Mouse (Mus musculus) ES-E14 (cell line): ENCODE measurements around the gene Ccdc8. TPM values are rescaled to one million over a fixed set of nuclear protein-coding genes. Genes with fewer than 3 reads are reported as not detected.

ENCODE experiments used
- DNase-seq: peaks from one replicate; pipeline ENCODE4 v3.0.0-alpha.2; 2013; ENCODE audit warnings: low read depth, low spot score
- H3K27ac ChIP-seq: 2 replicates; pipeline ENCODE4 v1.5.1; 2012; ENCODE audit warnings: low read depth, mild to moderate bottlenecking, low read length, moderate library complexity, mixed read lengths; ENCODE audit not compliant: poor library complexity, insufficient read depth, severe bottlenecking
- H3K36me3 ChIP-seq: 2 replicates; pipeline ENCODE4 v1.6.1; 2012; ENCODE audit warnings: mild to moderate bottlenecking, low read length, moderate library complexity, mixed read lengths; ENCODE audit not compliant: control insufficient read depth, poor library complexity, insufficient read depth, severe bottlenecking
- H3K4me1 ChIP-seq, 2 experiments: fragments of 150-350 bp in 1 of 2; sonication (generic) in 1 of 2; 2 replicates each; pipeline ENCODE4 v1.6.1; 2012; ENCODE audit warnings: low read length in 2 of 2, mild to moderate bottlenecking in 1 of 2, mixed read lengths in 1 of 2; ENCODE audit not compliant: control insufficient read depth in 2 of 2, insufficient read depth in 2 of 2, poor library complexity in 1 of 2
- H3K4me3 ChIP-seq, 2 experiments: fragments of 150-350 bp in 1 of 2; sonication (generic) in 1 of 2; 2 replicates each; pipeline ENCODE4 v1.5.1; 2012; ENCODE audit warnings: low read length in 2 of 2, low read depth in 1 of 2, mild to moderate bottlenecking in 1 of 2, mixed read lengths in 1 of 2; ENCODE audit not compliant: insufficient read depth in 1 of 2, poor library complexity in 1 of 2, severe bottlenecking in 1 of 2
- H3K9ac ChIP-seq: 2 replicates; pipeline ENCODE4 v1.6.1; 2012; ENCODE audit warnings: low read depth, mild to moderate bottlenecking, low read length, mixed read lengths; ENCODE audit not compliant: poor library complexity, insufficient read depth, severe bottlenecking
- H3K9me3 ChIP-seq: fragments of 150-350 bp; sonication (generic); 2 replicates; pipeline ENCODE4 v1.6.1; 2012; ENCODE audit warnings: low read depth, mild to moderate bottlenecking, low read length; ENCODE audit not compliant: control insufficient read depth, insufficient read depth
- CHD2 ChIP-seq: IDR thresholded peaks from 2 replicates; pipeline ENCODE4 v1.6.1; 2014; ENCODE audit warnings: mild to moderate bottlenecking, low read depth, low read length, inconsistent platforms
- HCFC1 ChIP-seq: IDR thresholded peaks from 2 replicates; pipeline ENCODE4 v1.6.1; 2012; ENCODE audit warnings: low read length, inconsistent platforms, borderline replicate concordance; ENCODE audit not compliant: insufficient read depth
- MAFK ChIP-seq: IDR thresholded peaks from 2 replicates; pipeline ENCODE4 v1.6.1; 2014; ENCODE audit warnings: mild to moderate bottlenecking, low read depth, low read length, inconsistent platforms; ENCODE audit not compliant: insufficient read depth
- ZC3H11A ChIP-seq: IDR thresholded peaks from 2 replicates; pipeline ENCODE4 v1.6.1; 2012; ENCODE audit warnings: low read depth, mild to moderate bottlenecking, inconsistent platforms, low read length, borderline replicate concordance
- ZNF384 ChIP-seq: IDR thresholded peaks from 2 replicates; pipeline ENCODE4 v1.6.1; 2012; ENCODE audit warnings: low read depth, low read length, inconsistent platforms
- in situ Hi-C, 2 experiments: fragments of 600-800 bp; cut with MboI; formaldehyde crosslinking; loops; one replicate each; pipeline ENCODE4 v1.15.1; 2025; ENCODE audit warnings: low sequenced_read_pairs in 2 of 2, inconsistent platforms in 1 of 2; ENCODE audit not compliant: unreplicated experiment in 2 of 2
- total RNA-seq: library from RNA; depleted of rRNA; stranded (reverse); fragments of 300-350 nt; gene quantifications from 2 replicates; pipeline ENCODE4 v1.2.3, GENCODE M21; 2012

Gene Ccdc8
- total RNA-seq, 1 experiment = 4.1 TPM

GRCm38 (mm10) chr7:16978593-16978992 is 13.9 kb upstream of the Ccdc8 start:
- no peaks in the 10 kb centered on the region for H3K9me3 ChIP-seq
- no peak overlapping the region for H3K4me3 ChIP-seq
- H3K9ac ChIP-seq = no peak overlapping the region
- no peak for DNase-seq
- in situ Hi-C loops = no loop called here
- H3K36me3 ChIP-seq = no peaks in the 10 kb centered on the region
- peaks cover 2 to 12% of the 10 kb centered on the region in 2 experiments; a peak in 2 of 4 replicates for H3K4me1 ChIP-seq
- TF ChIP-seq ZC3H11A = no peak
- no peak overlapping the region for H3K27ac ChIP-seq

GRCm38 (mm10) chr7:16980348-16980747 is 12.2 kb upstream of the Ccdc8 start:
- Histone ChIP-seq H3K36me3 (no peaks in the 10 kb centered on the region), H3K4me1 (peaks cover 2 to 12% of the 10 kb centered on the region in 2 experiments; a peak in 2 of 4 replicates), H3K9ac (peak overlapping the region; percentile 67), H3K4me3 (peak overlapping the region; percentile 29 to 48; a peak in 2 of 4 replicates), H3K9me3 (no peaks in the 10 kb centered on the region), H3K27ac (no peak overlapping the region)
- DNase-seq = no peak
- in situ Hi-C loops = no loop called here
- no peak for TF ChIP-seq CHD2
- TF ChIP-seq ZC3H11A = no peak
- TF ChIP-seq HCFC1 = no peak

- Histone ChIP-seq H3K4me1 (peaks cover 2 to 7% of the 10 kb centered on the region in 2 experiments; a peak in 2 of 4 replicates), H3K27ac (no peak within 1 kb of the TSS), H3K9ac (no peak within 1 kb of the TSS; the same call in 1 of the 2 replicates), H3K9me3 (no peaks in the 10 kb centered on the region), H3K4me3 (peak within 1 kb of the TSS; percentile 42 to 56), H3K36me3 (no peaks in the 10 kb centered on the region)
- in situ Hi-C loops = no loop called here
- DNase-seq = peak; percentile 57
- TF ChIP-seq HCFC1 (no peak), ZNF384 (no peak), ZC3H11A (no peak), MAFK (no peak)
Observed at GRCm38 (mm10) chr7:16982859-16983568, 9.5 kb upstream of the Ccdc8 start, which contains the start of gene Gm42372. Gene Gm42372 (plus strand): TSS chr7:16983086.

- no peak for TF ChIP-seq HCFC1
- in situ Hi-C loops = no loop called here
- Histone ChIP-seq H3K9me3 (no peaks in the 10 kb centered on the region), H3K9ac (no peak overlapping the region), H3K4me3 (no peak overlapping the region), H3K36me3 (no peaks in the 10 kb centered on the region), H3K4me1 (peaks cover 1 to 8% of the 10 kb centered on the region in 2 experiments; a peak in 2 of 4 replicates), H3K27ac (no peak overlapping the region)
- no peak for DNase-seq
Observed at GRCm38 (mm10) chr7:16987541-16988149, 4.9 kb upstream of the Ccdc8 start.

- Histone ChIP-seq H3K9ac (no peak overlapping the region), H3K4me3 (no peak overlapping the region), H3K36me3 (no peaks in the 10 kb centered on the region), H3K9me3 (no peaks in the 10 kb centered on the region), H3K4me1 (peaks cover 1 to 9% of the 10 kb centered on the region in 2 experiments; a peak in 2 of 4 replicates), H3K27ac (no peak overlapping the region)
- in situ Hi-C loops = no loop called here
- no peak for DNase-seq
- no peak for TF ChIP-seq CHD2
- no peak for TF ChIP-seq HCFC1
- TF ChIP-seq ZC3H11A = no peak
- no peak for TF ChIP-seq ZNF384
- TF ChIP-seq MAFK = no peak
Observed at GRCm38 (mm10) chr7:16988405-16988804, 4.1 kb upstream of the Ccdc8 start.
